Mouse (Mus musculus): ENCODE measurements around the gene Dll1.

The Dll1 gene

GRCm38 (mm10) chr17:15376494-15377181 is at the start of gene Dll1:
Gene Dll1 (minus strand): TSS chr17:15376872.
- peak; percentile 79 for DNase-seq (ENCODE audit: low spot score)

- DNase-seq (ENCODE audit: low spot score): no peak
Measured at GRCm38 (mm10) chr17:15425931-15426330, 49.3 kb upstream of the Dll1 start.

GRCm38 (mm10) chr17:15423080-15423765 is 46.6 kb upstream of the Dll1 start:
- DNase-seq (ENCODE audit: low spot score): no peak

GRCm38 (mm10) chr17:15422666-15423065 is 46.0 kb upstream of the Dll1 start:
- DNase-seq (ENCODE audit: low spot score): no peak

- DNase-seq (ENCODE audit: low spot score): no peak
Measured at GRCm38 (mm10) chr17:15421446-15421845, 44.8 kb upstream of the Dll1 start.

- DNase-seq (ENCODE audit: low spot score): no peak
Measured at GRCm38 (mm10) chr17:15420021-15420603, 43.4 kb upstream of the Dll1 start.

- DNase-seq (ENCODE audit: low spot score): no peak
Measured at GRCm38 (mm10) chr17:15419534-15419933, 42.9 kb upstream of the Dll1 start.

GRCm38 (mm10) chr17:15416596-15417215 is 40.0 kb upstream of the Dll1 start:
- no peak for DNase-seq (ENCODE audit: low spot score)

GRCm38 (mm10) chr17:15410861-15411260 is 34.2 kb upstream of the Dll1 start:
- no peak for DNase-seq (ENCODE audit: low spot score)

- DNase-seq (ENCODE audit: low spot score): no peak
Measured at GRCm38 (mm10) chr17:15409261-15409660, 32.6 kb upstream of the Dll1 start.

GRCm38 (mm10) chr17:15406576-15406975 is 29.9 kb upstream of the Dll1 start:
- DNase-seq (ENCODE audit: low spot score): no peak

GRCm38 (mm10) chr17:15401716-15402115 is 25.0 kb upstream of the Dll1 start:
- no peak for DNase-seq (ENCODE audit: low spot score)

- peak; percentile 95 for DNase-seq (ENCODE audit: low spot score)
Measured at GRCm38 (mm10) chr17:15395997-15396675, 19.5 kb upstream of the Dll1 start, which contains the start of gene Fam120b. Gene Fam120b (plus strand): TSS chr17:15396202.

- DNase-seq (ENCODE audit: low spot score): no peak
Measured at GRCm38 (mm10) chr17:15389356-15389755, 12.7 kb upstream of the Dll1 start.

GRCm38 (mm10) chr17:15388892-15389291 is 12.2 kb upstream of the Dll1 start:
- DNase-seq (ENCODE audit: low spot score): no peak

- no peak for DNase-seq (ENCODE audit: low spot score)
Measured at GRCm38 (mm10) chr17:15383360-15383759, 6.7 kb upstream of the Dll1 start.

GRCm38 (mm10) chr17:15381869-15382660 is 5.4 kb upstream of the Dll1 start:
- DNase-seq (ENCODE audit: low spot score): peak; percentile 74

GRCm38 (mm10) chr17:15381092-15381860 is 4.6 kb upstream of the Dll1 start:
- peak; percentile 69 for DNase-seq (ENCODE audit: low spot score)

- peak; percentile 78 for DNase-seq (ENCODE audit: low spot score)
Measured at GRCm38 (mm10) chr17:15380641-15381051, 4.0 kb upstream of the Dll1 start.

GRCm38 (mm10) chr17:15379741-15380526 is 3.3 kb upstream of the Dll1 start:
- DNase-seq (ENCODE audit: low spot score): peak; percentile 36
